Mouse (Mus musculus) forebrain, embryonic 12.5 days (tissue): ENCODE measurements around the gene Gm20821. TPM values are rescaled to one million over a fixed set of nuclear protein-coding genes. Genes with fewer than 3 reads are reported as not detected.
"Not testable (repeated sequence)": the region's sequence is repeated elsewhere in the genome, so short reads cannot be mapped to it uniquely, and the experiment has no call there.

Experiments used
- ATAC-seq: fragments of 200-750 bp; cut with Nextera tagmentation; 2 replicates; pipeline ENCODE4 v1.8.0; 2017; ENCODE audit warnings: moderate TSS enrichment; ENCODE audit not compliant: low FRiP score
- H3K27ac ChIP-seq: fragments of 300-500 bp; sonication (generic); 2 replicates; pipeline ENCODE4 v1.5.1; 2016; ENCODE audit warnings: mild to moderate bottlenecking
- H3K27me3 ChIP-seq: fragments of 300-500 bp; sonication (generic); 2 replicates; pipeline ENCODE4 v1.6.1; 2016; ENCODE audit warnings: mild to moderate bottlenecking
- H3K36me3 ChIP-seq: fragments of 300-500 bp; sonication (generic); replicated peaks from 2 replicates; pipeline ENCODE4 v1.6.1; 2016; ENCODE audit warnings: mild to moderate bottlenecking
- H3K4me1 ChIP-seq: fragments of 300-500 bp; sonication (generic); 2 replicates; pipeline ENCODE4 v1.6.1; 2016
- H3K4me2 ChIP-seq: fragments of 300-500 bp; sonication (generic); 2 replicates; pipeline ENCODE4 v1.6.1; 2016; ENCODE audit warnings: mild to moderate bottlenecking, moderate library complexity
- H3K4me3 ChIP-seq: fragments of 300-500 bp; sonication (generic); replicated peaks from 2 replicates; pipeline ENCODE4 v1.5.1; 2016; ENCODE audit warnings: mild to moderate bottlenecking
- H3K9ac ChIP-seq: fragments of 300-500 bp; sonication (generic); 2 replicates; pipeline ENCODE4 v1.6.1; 2016; ENCODE audit warnings: mild to moderate bottlenecking
- H3K9me3 ChIP-seq: fragments of 300-500 bp; sonication (generic); 2 replicates; pipeline ENCODE4 v1.6.1; 2016
- WGBS: fragments of 180-500 bp; shearing (Covaris S2); methylation state at CpG from one replicate; pipeline ENCODE4 v1.1.7; 2016; 5-methylcytosine and 5-hydroxymethylcytosine counted together
- polyA plus RNA-seq: library from polyadenylated mRNA; unstranded; fragments of >200 nt; fragmentation: Nextera tagmentation; extraction: Ambion mirVana; gene quantifications from 2 replicates; pipeline ENCODE4 v1.2.1, GENCODE M21; 2016

Gm20821 gene
- polyA plus RNA-seq = not detected in 2 replicates

DNA sequence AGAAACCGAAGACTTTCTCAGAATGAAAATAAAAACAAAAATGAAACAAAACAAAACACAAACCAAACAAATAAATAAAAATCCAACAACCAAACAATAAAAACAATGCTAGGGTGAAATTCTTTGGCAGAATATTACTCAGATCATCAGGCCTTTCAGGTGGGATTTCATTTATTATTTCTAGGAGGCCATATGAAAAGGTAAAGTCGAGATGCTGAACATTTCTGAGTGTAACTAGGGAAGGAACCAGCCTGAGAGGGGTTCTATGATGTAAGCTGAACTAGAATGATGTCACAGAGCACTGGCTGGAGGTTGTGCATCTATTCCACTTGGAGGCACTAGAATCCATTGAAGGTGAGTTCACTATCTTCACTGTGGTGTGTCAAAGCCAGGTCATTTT is at the start of gene Gm20821:
TSS of gene Gm20821 (plus strand) at position 301 of the 400 bp plus-strand sequence.
- H3K4me2 ChIP-seq, H3K4me1 ChIP-seq, H3K9ac ChIP-seq, H3K27ac ChIP-seq, H3K36me3 ChIP-seq, ATAC-seq, H3K27me3 ChIP-seq, H3K9me3 ChIP-seq, H3K4me3 ChIP-seq: not testable (repeated sequence)
- 53% methylated on average over 2 of the region's 2 CpGs for WGBS
